Mouse (Mus musculus) midbrain, embryonic 11.5 days (tissue): ENCODE results near the gene Dedd2. TPM values are rescaled to one million over a fixed set of nuclear protein-coding genes. Genes with fewer than 3 reads are reported as not detected.

Source experiments
- ATAC-seq: fragments of 200-750 bp; cut with Nextera tagmentation; 2 replicates; pipeline ENCODE4 v1.8.0; 2017; ENCODE audit warnings: moderate TSS enrichment, moderate library complexity; ENCODE audit not compliant: low FRiP score
- DNase-seq: peaks from one replicate; pipeline ENCODE4 v3.0.0; 2015; ENCODE audit warnings: low spot score; ENCODE audit errors: missing footprints
- H3K27ac ChIP-seq: fragments of 300-500 bp; sonication (generic); 2 replicates; pipeline ENCODE4 v1.5.1; 2014; ENCODE audit warnings: low read depth, low read length
- H3K27me3 ChIP-seq: fragments of 300-500 bp; sonication (generic); 2 replicates; pipeline ENCODE4 v1.6.1; 2014; ENCODE audit warnings: mild to moderate bottlenecking, low read length, moderate library complexity, mixed read lengths; ENCODE audit not compliant: control insufficient read depth, insufficient read depth
- H3K36me3 ChIP-seq: fragments of 300-500 bp; sonication (generic); 2 replicates; pipeline ENCODE4 v1.6.1; 2014; ENCODE audit warnings: mild to moderate bottlenecking, low read length, moderate library complexity, mixed read lengths; ENCODE audit not compliant: control insufficient read depth, insufficient read depth
- H3K4me1 ChIP-seq: fragments of 300-500 bp; sonication (generic); 2 replicates; pipeline ENCODE4 v1.6.1; 2014; ENCODE audit warnings: low read length; ENCODE audit not compliant: control insufficient read depth, insufficient read depth
- H3K4me2 ChIP-seq: fragments of 300-500 bp; sonication (generic); 2 replicates; pipeline ENCODE4 v1.6.1; 2014; ENCODE audit warnings: mild to moderate bottlenecking, moderate library complexity
- H3K4me3 ChIP-seq: fragments of 300-500 bp; sonication (generic); 2 replicates; pipeline ENCODE4 v1.5.1; 2014; ENCODE audit warnings: low read depth, low read length
- H3K9ac ChIP-seq: fragments of 300-500 bp; sonication (generic); 2 replicates; pipeline ENCODE4 v1.6.1; 2014; ENCODE audit warnings: low read length
- H3K9me3 ChIP-seq: fragments of 300-500 bp; sonication (generic); 2 replicates; pipeline ENCODE4 v1.6.1; 2016; ENCODE audit warnings: low read length; ENCODE audit not compliant: control insufficient read depth
- WGBS: fragments of 180-500 bp; shearing (Covaris S2); extraction: QIAGEN DNeasy Blood & Tissue Kit; methylation state at CpG from one replicate; pipeline ENCODE4 v1.1.7; 2014; 5-methylcytosine and 5-hydroxymethylcytosine counted together
- polyA plus RNA-seq: library from polyadenylated mRNA; unstranded; fragments of >200 nt; fragmentation: Nextera tagmentation; extraction: Ambion mirVana; gene quantifications from 2 replicates; pipeline ENCODE4 v1.2.1, GENCODE M21; 2014

The Dedd2 gene
- polyA plus RNA-seq, 1 experiment from 2014 or later = 7.7 TPM

- WGBS = 90% methylated on average over 4 of the region's 4 CpGs
- Histone ChIP-seq H3K9ac (no peak overlapping the region), H3K27ac (no peak overlapping the region), H3K9me3 (no peaks in the 10 kb centered on the region), H3K4me2 (no peak overlapping the region), H3K4me1 (no peaks in the 10 kb centered on the region), H3K27me3 (no peaks in the 10 kb centered on the region), H3K36me3 (peaks cover 2% of the 10 kb centered on the region; the same call in 1 of the 2 replicates), H3K4me3 (no peak overlapping the region)
- no peak for DNase-seq
- ATAC-seq = no peak
These were observed 9.9 kb downstream of the Dedd2 start for GRCm38 (mm10) chr7:25210482-25210881.

- H3K9ac ChIP-seq = no peak overlapping the region
- no peak for ATAC-seq
These were observed 11.2 kb downstream of the Dedd2 start for GRCm38 (mm10) chr7:25209161-25209622.

GRCm38 (mm10) chr7:25206094-25206830 lies 14.2 kb downstream of the Dedd2 start:
- H3K27ac ChIP-seq = no peak overlapping the region
- no peak for ATAC-seq
- H3K9me3 ChIP-seq = no peaks in the 10 kb centered on the region
- H3K36me3 ChIP-seq = peaks cover 5% of the 10 kb centered on the region; the same call in 1 of the 2 replicates
- no peaks in the 10 kb centered on the region for H3K4me1 ChIP-seq
- H3K27me3 ChIP-seq = no peaks in the 10 kb centered on the region
- DNase-seq = peak; percentile 1
- no peak overlapping the region for H3K4me3 ChIP-seq
- no peak overlapping the region for H3K4me2 ChIP-seq
- WGBS = 86% methylated on average over 16 of the region's 16 CpGs
- no peak overlapping the region for H3K9ac ChIP-seq

More at GRCm38 (mm10) chr7:25209161-25209622, 11.2 kb downstream of the Dedd2 start:
- WGBS = 78% methylated on average over 3 of the region's 3 CpGs
- H3K36me3 ChIP-seq = peaks cover 2% of the 10 kb centered on the region; the same call in 1 of the 2 replicates
- no peaks in the 10 kb centered on the region for H3K4me1 ChIP-seq
- no peaks in the 10 kb centered on the region for H3K27me3 ChIP-seq
- no peak for DNase-seq
- H3K4me3 ChIP-seq = no peak overlapping the region
- no peak overlapping the region for H3K4me2 ChIP-seq
- H3K27ac ChIP-seq = no peak overlapping the region
- no peaks in the 10 kb centered on the region for H3K9me3 ChIP-seq

GRCm38 (mm10) chr7:25205355-25206093 lies 14.9 kb downstream of the Dedd2 start:
- H3K4me3 ChIP-seq = no peak overlapping the region
- H3K9ac ChIP-seq = no peak overlapping the region
- no peak overlapping the region for H3K27ac ChIP-seq
- no peaks in the 10 kb centered on the region for H3K4me1 ChIP-seq
- 84% methylated on average over 16 of the region's 16 CpGs for WGBS
- ATAC-seq = no peak
- DNase-seq = peak; percentile 59
- H3K9me3 ChIP-seq = no peaks in the 10 kb centered on the region
- peaks cover 5% of the 10 kb centered on the region; the same call in 1 of the 2 replicates for H3K36me3 ChIP-seq
- H3K27me3 ChIP-seq = no peaks in the 10 kb centered on the region
- H3K4me2 ChIP-seq = no peak overlapping the region

- H3K27me3 ChIP-seq = no peaks in the 10 kb centered on the region
- H3K27ac ChIP-seq = no peak overlapping the region
- H3K36me3 ChIP-seq = peaks cover 5% of the 10 kb centered on the region; the same call in 1 of the 2 replicates
- H3K4me3 ChIP-seq = no peak overlapping the region
- DNase-seq (peak; percentile 8), ATAC-seq (no peak)
- 92% methylated on average over 20 of the region's 20 CpGs for WGBS
- H3K4me1 ChIP-seq = no peaks in the 10 kb centered on the region
- no peak overlapping the region for H3K9ac ChIP-seq
- no peak overlapping the region for H3K4me2 ChIP-seq
- H3K9me3 ChIP-seq = no peaks in the 10 kb centered on the region
These were observed 16.8 kb downstream of the Dedd2 start for GRCm38 (mm10) chr7:25203624-25204023.

GRCm38 (mm10) chr7:25197384-25198018 lies 22.9 kb downstream of the Dedd2 start:
- Histone ChIP-seq H3K36me3 (no peaks in the 10 kb centered on the region), H3K4me3 (no peak overlapping the region)
- no peak for ATAC-seq

GRCm38 (mm10) chr7:25196107-25196506 lies 24.3 kb downstream of the Dedd2 start:
- no peaks in the 10 kb centered on the region for H3K27me3 ChIP-seq
- no peak overlapping the region for H3K4me3 ChIP-seq
- no peaks in the 10 kb centered on the region for H3K9me3 ChIP-seq
- no peak overlapping the region for H3K9ac ChIP-seq
- ATAC-seq (no peak), DNase-seq (no peak)
- H3K36me3 ChIP-seq = no peaks in the 10 kb centered on the region
- H3K27ac ChIP-seq = no peak overlapping the region
- 92% methylated on average over 9 of the region's 9 CpGs for WGBS
- no peak overlapping the region for H3K4me2 ChIP-seq
- no peaks in the 10 kb centered on the region for H3K4me1 ChIP-seq

More at GRCm38 (mm10) chr7:25197384-25198018, 22.9 kb downstream of the Dedd2 start:
- no peak overlapping the region for H3K9ac ChIP-seq
- H3K9me3 ChIP-seq = no peaks in the 10 kb centered on the region
- no peaks in the 10 kb centered on the region for H3K4me1 ChIP-seq
- H3K27me3 ChIP-seq = no peaks in the 10 kb centered on the region
- 77% methylated on average over 10 of the region's 10 CpGs for WGBS
- DNase-seq = peak; percentile 71
- H3K27ac ChIP-seq = no peak overlapping the region
- H3K4me2 ChIP-seq = no peak overlapping the region

- Histone ChIP-seq H3K4me1 (no peaks in the 10 kb centered on the region), H3K27me3 (no peaks in the 10 kb centered on the region; the same call in 1 of the 2 replicates), H3K36me3 (no peaks in the 10 kb centered on the region), H3K27ac (no peak overlapping the region), H3K4me2 (no peak overlapping the region), H3K4me3 (no peak overlapping the region), H3K9me3 (no peaks in the 10 kb centered on the region), H3K9ac (no peak overlapping the region)
- ATAC-seq (no peak), DNase-seq (peak; percentile 49)
- 72% methylated on average over 3 of the region's 3 CpGs for WGBS
These were observed 25.3 kb downstream of the Dedd2 start for GRCm38 (mm10) chr7:25195148-25195547.
